Mouse (Mus musculus) cerebellum, adult 2 months (tissue): ENCODE data around the gene Olfr449. TPM values are rescaled to one million over a fixed set of nuclear protein-coding genes. Genes with fewer than 3 reads are reported as not detected.

Experiments used
- DNase-seq, 2 experiments: peaks; one replicate each; pipeline ENCODE4 v3.0.0; 2021
- H3K27ac ChIP-seq: fragments of 200-500 bp; 2 replicates; pipeline ENCODE4 v1.5.1; 2012; ENCODE audit warnings: low read length, control low read depth, inconsistent platforms; ENCODE audit not compliant: insufficient read depth
- H3K27me3 ChIP-seq: fragments of 200-500 bp; 2 replicates; pipeline ENCODE4 v1.6.1; 2012; ENCODE audit warnings: inconsistent platforms, mild to moderate bottlenecking, low read length, moderate library complexity; ENCODE audit not compliant: control insufficient read depth, insufficient read depth
- H3K4me1 ChIP-seq: fragments of 200-500 bp; 2 replicates; pipeline ENCODE4 v1.6.1; 2011; ENCODE audit warnings: low read length; ENCODE audit not compliant: control insufficient read depth, insufficient read depth
- H3K4me3 ChIP-seq: fragments of 200-500 bp; replicated peaks from 2 replicates; pipeline ENCODE3; 2011; ENCODE audit warnings: mild to moderate bottlenecking, low read depth, low read length, control low read depth; ENCODE audit not compliant: insufficient read depth
- CTCF ChIP-seq: fragments of 200-500 bp; IDR thresholded peaks from 2 replicates; pipeline ENCODE4 v1.5.1; 2011; ENCODE audit warnings: low read depth, mild to moderate bottlenecking, control low read depth, low read length, moderate library complexity, borderline replicate concordance; ENCODE audit not compliant: insufficient read depth
- POLR2A ChIP-seq: fragments of 200-500 bp; IDR thresholded peaks from 2 replicates; pipeline ENCODE4 v1.6.1; 2011; ENCODE audit warnings: low read length, control low read depth, borderline replicate concordance; ENCODE audit not compliant: insufficient read depth
- WGBS: fragments of 180-500 bp; shearing (Covaris S2); methylation state at CpG from one replicate; pipeline ENCODE4 v1.1.7; 2018; 5-methylcytosine and 5-hydroxymethylcytosine counted together
- polyA plus RNA-seq: library from polyadenylated mRNA; depleted of rRNA; stranded (reverse); fragments of >200 nt; gene quantifications from 2 replicates; pipeline ENCODE4 v1.2.3, GENCODE M21; 2012; rRNA removed

Gene Olfr449
- not detected in 2 replicates for polyA plus RNA-seq

DNA sequence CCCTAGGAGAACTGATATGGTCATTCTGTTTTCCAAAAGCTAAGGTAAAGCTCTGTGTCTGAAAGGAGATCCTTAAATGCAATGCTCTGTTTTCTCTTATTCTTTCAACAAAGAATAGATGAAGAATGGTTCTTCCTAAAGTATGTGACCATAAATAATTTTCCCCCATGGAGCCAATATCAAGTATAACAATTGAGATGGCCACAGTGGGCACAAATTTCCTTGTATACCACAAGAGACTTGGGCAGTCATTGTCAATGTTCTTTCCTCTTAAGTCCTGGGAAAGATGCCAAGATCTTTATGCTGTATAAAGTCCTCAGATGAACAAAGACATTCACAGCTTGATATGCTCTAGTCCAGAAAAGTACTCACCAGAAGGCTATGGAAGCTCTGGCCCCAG lies at the start of gene Olfr449:
Olfr449 (plus strand) TSS at position 301 of the 400 bp plus-strand sequence.
- Histone ChIP-seq H3K27ac (no peak within 1 kb of the TSS), H3K4me3 (no peak within 1 kb of the TSS), H3K4me1 (no peaks in the 10 kb centered on the region), H3K27me3 (no peaks in the 10 kb centered on the region)
- no peak for DNase-seq
- TF ChIP-seq CTCF (no peak), POLR2A (no peak)

- no peak within 1 kb of the TSS for H3K27ac ChIP-seq
- no peak for TF ChIP-seq CTCF
- no peak for TF ChIP-seq POLR2A
- no peak for DNase-seq
- H3K4me3 ChIP-seq = no peak within 1 kb of the TSS
- no peaks in the 10 kb centered on the region for H3K27me3 ChIP-seq
- H3K4me1 ChIP-seq = no peaks in the 10 kb centered on the region
These were observed 49.4 kb upstream of the Olfr449 start, which contains the start of gene Olfr452 for GRCm38 (mm10) chr6:42784793-42785192. Gene Olfr452 (plus strand): TSS chr6:42785093.

- H3K27ac ChIP-seq = no peak overlapping the region
- TF ChIP-seq POLR2A (no peak), CTCF (no peak; the same call in 1 of the 2 replicates)
- H3K4me1 ChIP-seq = no peaks in the 10 kb centered on the region
- no peak for DNase-seq
- 50% methylated on average over 4 of the region's 4 CpGs for WGBS
- H3K4me3 ChIP-seq = no peak overlapping the region
- H3K27me3 ChIP-seq = no peaks in the 10 kb centered on the region
These were observed 43.8 kb upstream of the Olfr449 start for GRCm38 (mm10) chr6:42790247-42790948.

- no peak overlapping the region for H3K27ac ChIP-seq
- DNase-seq = no peak
- H3K4me1 ChIP-seq = no peaks in the 10 kb centered on the region
- TF ChIP-seq POLR2A (no peak), CTCF (no peak)
- H3K4me3 ChIP-seq = no peak overlapping the region
- no peaks in the 10 kb centered on the region for H3K27me3 ChIP-seq
- 81% methylated on average over 9 of the region's 9 CpGs for WGBS
These were observed 43.1 kb upstream of the Olfr449 start for GRCm38 (mm10) chr6:42790949-42791556.

- 83% methylated on average over 3 of the region's 3 CpGs for WGBS
These were observed 39.2 kb upstream of the Olfr449 start for GRCm38 (mm10) chr6:42794982-42795381.

DNA sequence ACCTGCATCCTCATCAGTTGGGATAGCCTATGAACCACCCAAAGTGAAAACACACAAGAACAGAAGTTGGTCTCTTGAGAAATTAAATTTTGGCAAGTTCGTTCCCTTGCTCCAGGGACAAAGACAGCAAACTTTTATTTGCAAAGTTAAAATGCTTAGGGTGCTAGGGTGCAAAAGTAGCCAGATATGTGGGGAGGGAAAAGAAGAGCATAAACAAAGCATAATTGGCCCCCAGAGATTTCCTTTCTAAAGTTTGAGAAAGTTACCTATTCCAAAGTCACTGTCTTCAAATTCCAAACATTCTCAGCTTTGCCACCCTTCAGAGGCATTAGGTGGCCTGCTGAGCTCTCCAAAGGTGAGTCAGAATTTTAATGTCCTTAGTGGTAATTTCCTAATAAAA lies 22.5 kb upstream of the Olfr449 start, which contains the start of gene Olfr450:
Olfr450 (plus strand) TSS at position 301 of the 400 bp plus-strand sequence.
- no peak within 1 kb of the TSS for H3K4me3 ChIP-seq
- no peak for TF ChIP-seq POLR2A
- no peak for TF ChIP-seq CTCF
- no peaks in the 10 kb centered on the region for H3K27me3 ChIP-seq
- 69% methylated on average over 1 of the region's 1 CpGs for WGBS
- no peak within 1 kb of the TSS for H3K27ac ChIP-seq
- no peak for DNase-seq
- no peaks in the 10 kb centered on the region for H3K4me1 ChIP-seq

More at GRCm38 (mm10) chr6:42794982-42795381, 39.2 kb upstream of the Olfr449 start:
- no peaks in the 10 kb centered on the region for H3K4me1 ChIP-seq
- TF ChIP-seq POLR2A (no peak), CTCF (no peak)
- H3K27ac ChIP-seq = no peak overlapping the region
- DNase-seq = no peak
- no peaks in the 10 kb centered on the region for H3K27me3 ChIP-seq
- no peak overlapping the region for H3K4me3 ChIP-seq

DNA sequence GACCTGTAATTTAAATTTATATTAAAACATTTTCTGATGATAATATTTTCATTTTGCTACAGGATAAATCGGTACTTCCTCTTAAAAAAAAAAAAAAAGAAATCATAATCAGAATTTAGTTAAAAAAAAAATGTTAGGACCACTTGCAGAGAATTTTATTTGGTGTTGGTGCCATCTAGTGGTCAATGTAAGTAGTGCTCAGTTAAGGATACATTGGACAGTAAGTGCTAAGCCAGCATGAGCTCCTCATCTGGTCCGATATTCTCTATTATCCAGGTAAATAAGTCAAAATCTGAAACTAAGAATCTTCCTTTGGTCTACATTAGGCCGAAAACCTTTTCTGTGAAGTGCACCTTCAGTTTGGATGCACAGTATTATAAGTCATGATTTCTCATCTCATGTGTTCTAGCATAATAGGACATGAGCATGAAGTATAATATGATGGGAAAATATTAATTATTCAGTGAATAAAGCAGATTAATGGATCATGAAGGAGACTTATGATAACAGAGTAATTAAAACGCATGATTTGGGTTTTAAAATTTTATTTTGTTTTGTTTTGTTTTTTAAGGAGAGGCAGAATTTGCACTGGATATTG lies 26.1 kb downstream of the Olfr449 start:
- Histone ChIP-seq H3K27ac (no peak overlapping the region), H3K27me3 (no peaks in the 10 kb centered on the region), H3K4me3 (no peak overlapping the region), H3K4me1 (no peaks in the 10 kb centered on the region)
- 9% methylated on average over 4 of the region's 4 CpGs for WGBS
- DNase-seq = peak in 1 of 2 experiments; percentile 43
- no peak for TF ChIP-seq POLR2A
- TF ChIP-seq CTCF = peak; percentile 22; the same call in 1 of the 2 replicates
